Mouse (Mus musculus) MEL (cell line): ENCODE measurements around the gene Cramp1l. TPM values are rescaled to one million over a fixed set of nuclear protein-coding genes. Genes with fewer than 3 reads are reported as not detected.

Experiments used
- DNase-seq: peaks from one replicate; pipeline ENCODE4 v3.0.0; 2011; ENCODE audit warnings: low read depth, low spot score
- H3K27ac ChIP-seq: 2 replicates; pipeline ENCODE4 v1.5.1; 2012; ENCODE audit warnings: low read depth, mild to moderate bottlenecking, control low read depth, low read length, moderate library complexity; ENCODE audit not compliant: control insufficient read depth
- H3K27me3 ChIP-seq, 2 experiments: fragments of 150-350 bp in 1 of 2; sonication (generic) in 1 of 2; 2 replicates each; pipeline ENCODE4 v1.6.1; 2012; ENCODE audit warnings: low read length in 2 of 2, mild to moderate bottlenecking in 2 of 2, improper control_type of control experiment in 1 of 2, moderate library complexity in 1 of 2; ENCODE audit not compliant: insufficient read depth in 2 of 2, control insufficient read depth in 1 of 2
- H3K36me3 ChIP-seq, 2 experiments: 2 replicates each; pipeline ENCODE4 v1.6.1; 2012 to 2014; ENCODE audit warnings: low read length in 2 of 2, improper control_type of control experiment in 1 of 2, inconsistent platforms in 1 of 2, mild to moderate bottlenecking in 1 of 2; ENCODE audit not compliant: insufficient read depth in 2 of 2, control insufficient read depth in 1 of 2
- H3K4me1 ChIP-seq, 2 experiments: fragments of 150-350 bp in 1 of 2; sonication (generic) in 1 of 2; 2 replicates each; pipeline ENCODE4 v1.6.1; 2012; ENCODE audit warnings: low read length in 2 of 2, improper control_type of control experiment in 1 of 2, mild to moderate bottlenecking in 1 of 2; ENCODE audit not compliant: insufficient read depth in 2 of 2, control insufficient read depth in 1 of 2
- H3K4me3 ChIP-seq, 2 experiments: fragments of 150-350 bp in 1 of 2; sonication (generic) in 1 of 2; 2 replicates each; pipeline ENCODE4 v1.5.1; 2012; ENCODE audit warnings: low read depth in 2 of 2, low read length in 2 of 2, mild to moderate bottlenecking in 2 of 2, moderate library complexity in 2 of 2, control low read depth in 1 of 2, improper control_type of control experiment in 1 of 2; ENCODE audit not compliant: control insufficient read depth in 1 of 2, insufficient read depth in 1 of 2
- H3K79me2 ChIP-seq: 2 replicates; pipeline ENCODE4 v1.6.1; 2012; ENCODE audit warnings: mild to moderate bottlenecking, low read length, moderate library complexity; ENCODE audit not compliant: control insufficient read depth, poor library complexity, insufficient read depth
- H3K9ac ChIP-seq: 2 replicates; pipeline ENCODE4 v1.6.1; 2012; ENCODE audit warnings: low read depth, mild to moderate bottlenecking, control low read depth, low read length, moderate library complexity; ENCODE audit not compliant: control insufficient read depth, poor library complexity, severe bottlenecking
- H3K9me3 ChIP-seq: fragments of 150-350 bp; sonication (generic); replicated peaks from 2 replicates; pipeline ENCODE4 v1.6.1; 2012; ENCODE audit warnings: mild to moderate bottlenecking, low read length, improper control_type of control experiment, moderate library complexity; ENCODE audit not compliant: insufficient read depth
- BHLHE40 ChIP-seq: IDR thresholded peaks from 2 replicates; pipeline ENCODE4 v1.6.1; 2012; ENCODE audit warnings: low read depth, mild to moderate bottlenecking, inconsistent platforms, low read length, improper control_type of control experiment, borderline replicate concordance
- CHD2 ChIP-seq: IDR thresholded peaks from 2 replicates; pipeline ENCODE4 v1.6.1; 2011; ENCODE audit warnings: low read length, improper control_type of control experiment
- CTCF ChIP-seq, 3 experiments: IDR thresholded peaks in 2 of 3; conservative IDR thresholded peaks in 1 of 3; 2 replicates each; pipeline ENCODE4 v1.5.1; 2011 to 2012; ENCODE audit warnings: low read length in 3 of 3, low read depth in 2 of 3, mild to moderate bottlenecking in 2 of 3, improper control_type of control experiment in 1 of 3, inconsistent platforms in 1 of 3, mixed read lengths in 1 of 3, moderate library complexity in 1 of 3; ENCODE audit not compliant: control insufficient read depth in 1 of 3, insufficient read depth in 1 of 3, poor library complexity in 1 of 3, severe bottlenecking in 1 of 3
- E2F4 ChIP-seq: IDR thresholded peaks from 2 replicates; pipeline ENCODE4 v1.6.1; 2011; ENCODE audit warnings: low read depth, low read length, improper control_type of control experiment, borderline replicate concordance
- EP300 ChIP-seq, 2 experiments: IDR thresholded peaks; 2 replicates each; pipeline ENCODE4 v1.6.1; 2011; ENCODE audit warnings: improper control_type of control experiment in 2 of 2, low read length in 2 of 2, low read depth in 1 of 2, mild to moderate bottlenecking in 1 of 2
- ETS1 ChIP-seq: IDR thresholded peaks from 2 replicates; pipeline ENCODE4 v1.6.1; 2012; ENCODE audit warnings: low read depth, mild to moderate bottlenecking, inconsistent platforms, low read length, improper control_type of control experiment, moderate library complexity
- GABPA ChIP-seq: IDR thresholded peaks from 2 replicates; pipeline ENCODE4 v1.6.1; 2012; ENCODE audit warnings: low read depth, mild to moderate bottlenecking, inconsistent platforms, low read length, improper control_type of control experiment, moderate library complexity
- JUND ChIP-seq: IDR thresholded peaks from 2 replicates; pipeline ENCODE4 v1.6.1; 2011; ENCODE audit warnings: low read depth, mild to moderate bottlenecking, improper control_type of control experiment, low read length
- MAFK ChIP-seq: IDR thresholded peaks from 2 replicates; pipeline ENCODE4 v1.6.1; 2011; ENCODE audit warnings: low read depth, mild to moderate bottlenecking, low read length, improper control_type of control experiment, borderline replicate concordance
- MAX ChIP-seq: IDR thresholded peaks from 2 replicates; pipeline ENCODE4 v1.6.1; 2011; ENCODE audit warnings: low read length, improper control_type of control experiment
- MAZ ChIP-seq: IDR thresholded peaks from 2 replicates; pipeline ENCODE4 v1.6.1; 2012; ENCODE audit warnings: low read depth, mild to moderate bottlenecking, inconsistent platforms, low read length, improper control_type of control experiment
- MEF2A ChIP-seq: IDR thresholded peaks from 2 replicates; pipeline ENCODE4 v1.6.1; 2014; ENCODE audit warnings: low read depth, mild to moderate bottlenecking, inconsistent platforms, low read length, improper control_type of control experiment; ENCODE audit not compliant: poor library complexity, insufficient replicate concordance, severe bottlenecking; ENCODE audit errors: extremely low read depth
- MYB ChIP-seq: IDR thresholded peaks from 2 replicates; pipeline ENCODE4 v1.6.1; 2011; ENCODE audit warnings: mild to moderate bottlenecking, low read depth, low read length, improper control_type of control experiment
- MYC ChIP-seq: IDR thresholded peaks from 2 replicates; pipeline ENCODE4 v1.6.1; 2011; ENCODE audit warnings: low read depth, mild to moderate bottlenecking, low read length, improper control_type of control experiment, moderate library complexity
- NRF1 ChIP-seq: IDR thresholded peaks from 2 replicates; pipeline ENCODE4 v1.6.1; 2014; ENCODE audit warnings: low read depth, mild to moderate bottlenecking, inconsistent platforms, low read length, improper control_type of control experiment, moderate library complexity; ENCODE audit not compliant: poor library complexity, insufficient read depth, severe bottlenecking
- POLR2AphosphoS2 ChIP-seq: IDR thresholded peaks from 2 replicates; pipeline ENCODE4 v1.6.1; 2011; ENCODE audit warnings: low read length, improper control_type of control experiment
- RCOR1 ChIP-seq: IDR thresholded peaks from 2 replicates; pipeline ENCODE4 v1.6.1; 2012; ENCODE audit warnings: low read depth, mild to moderate bottlenecking, inconsistent platforms, low read length, improper control_type of control experiment
- SIN3A ChIP-seq: IDR thresholded peaks from 2 replicates; pipeline ENCODE4 v1.6.1; 2012; ENCODE audit warnings: low read length, improper control_type of control experiment, inconsistent platforms
- SMC3 ChIP-seq: IDR thresholded peaks from 2 replicates; pipeline ENCODE4 v1.6.1; 2011; ENCODE audit warnings: low read depth, low read length, improper control_type of control experiment
- USF1 ChIP-seq: IDR thresholded peaks from 2 replicates; pipeline ENCODE4 v1.6.1; 2014; ENCODE audit warnings: low read depth, mild to moderate bottlenecking, inconsistent platforms, low read length, improper control_type of control experiment, moderate library complexity
- USF2 ChIP-seq, 2 experiments: IDR thresholded peaks; 2 replicates each; pipeline ENCODE4 v1.6.1; 2011 to 2012; ENCODE audit warnings: improper control_type of control experiment in 2 of 2, low read length in 2 of 2, borderline replicate concordance in 1 of 2, inconsistent platforms in 1 of 2, low read depth in 1 of 2, mild to moderate bottlenecking in 1 of 2; ENCODE audit not compliant: insufficient read depth in 1 of 2
- ZC3H11A ChIP-seq: IDR thresholded peaks from 2 replicates; pipeline ENCODE4 v1.6.1; 2012; ENCODE audit warnings: low read depth, mild to moderate bottlenecking, inconsistent platforms, low read length, improper control_type of control experiment
- ZKSCAN1 ChIP-seq: IDR thresholded peaks from 2 replicates; pipeline ENCODE4 v1.6.1; 2012; ENCODE audit warnings: low read depth, mild to moderate bottlenecking, inconsistent platforms, low read length, improper control_type of control experiment, moderate library complexity
- ZNF384 ChIP-seq: IDR thresholded peaks from 2 replicates; pipeline ENCODE4 v1.6.1; 2012; ENCODE audit warnings: low read depth, mild to moderate bottlenecking, inconsistent platforms, low read length, improper control_type of control experiment
- polyA plus RNA-seq, 2 experiments: library from polyadenylated mRNA; stranded (reverse) in 1 of 2; unstranded in 1 of 2; fragments of >175 nt in 1 of 2; fragments of >200 nt in 1 of 2; gene quantifications; 2 replicates each; pipeline versions ENCODE4 v1.2.1 to v1.2.4; 2012; ENCODE audit warnings: low replicate concordance in 2 of 2, low read depth in 1 of 2; ENCODE audit not compliant: insufficient read length in 2 of 2, insufficient read depth in 1 of 2, missing spikeins in 1 of 2
- total RNA-seq: library from RNA; depleted of rRNA; stranded (reverse); fragments of 300-350 nt; gene quantifications from 2 replicates; pipeline ENCODE4 v1.2.3, GENCODE M21; 2012

Cramp1l gene
- total and polyA plus RNA-seq, 3 experiments, result 2.4 to 5.1 TPM; not detected in 1

DNA sequence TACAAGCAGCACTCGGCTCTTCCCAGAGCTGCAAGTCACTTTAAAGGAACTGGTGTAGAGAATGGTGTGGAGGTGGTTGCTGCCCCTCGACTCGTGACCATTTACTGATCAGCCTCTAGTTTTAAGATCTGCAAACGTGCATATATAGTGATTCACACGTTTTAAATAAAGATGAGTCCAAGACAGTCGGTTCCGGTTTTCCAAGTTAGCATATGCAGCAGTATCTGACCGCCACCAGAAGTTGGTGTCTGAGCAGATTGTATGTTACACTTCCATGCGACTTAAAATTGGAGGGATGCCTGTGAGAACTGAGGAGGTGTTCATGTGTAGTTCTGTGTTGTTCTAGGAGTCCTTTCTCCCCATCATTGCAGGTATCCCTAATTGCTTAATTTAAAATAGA lies 37.7 kb upstream of the Cramp1l start:
- Histone ChIP-seq H3K79me2 (no peaks in the 10 kb centered on the region), H3K4me3 (no peak overlapping the region), H3K27ac (no peak overlapping the region), H3K9ac (no peak overlapping the region), H3K9me3 (no peaks in the 10 kb centered on the region), H3K36me3 (no peaks in the 10 kb centered on the region), H3K27me3 (no peaks in the 10 kb centered on the region), H3K4me1 (no peaks in the 10 kb centered on the region)
- DNase-seq, result no peak
- TF ChIP-seq ZNF384 (no peak), MAX (no peak), ZC3H11A (no peak), MAZ (no peak), SIN3A (no peak), EP300 (IDR thresholded peaks at IDR 0.05; ENCODE audit: low read depth in 1 of 2, low read length in 2 of 2) (no peak), GABPA (no peak), ETS1 (no peak), SMC3 (no peak), MYC (no peak), USF1 (no peak), NRF1 (no peak), MAFK (no peak)

DNA sequence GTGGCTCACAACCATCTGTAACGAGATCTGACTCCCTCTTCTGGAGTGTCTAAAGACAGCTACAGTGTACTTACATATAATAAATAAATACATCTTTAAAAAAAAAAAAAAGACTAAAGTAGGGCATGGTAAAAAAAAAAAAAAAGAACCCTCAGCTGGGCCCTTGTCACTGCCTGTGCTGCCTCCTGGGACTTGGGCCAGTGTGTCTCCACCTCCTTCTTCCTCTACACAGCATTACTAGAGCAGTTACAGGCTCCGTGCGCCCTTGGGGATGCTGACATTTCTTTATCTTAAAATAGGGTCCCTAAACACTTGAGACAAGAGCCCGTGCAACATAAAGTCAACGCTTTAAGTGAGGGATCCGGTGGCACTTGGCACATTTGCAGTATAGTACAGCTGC lies 31.6 kb upstream of the Cramp1l start:
- no peaks in the 10 kb centered on the region for H3K27me3 ChIP-seq
- no peak overlapping the region for H3K9ac ChIP-seq
- DNase-seq, result no peak
- H3K36me3 ChIP-seq, result no peaks in the 10 kb centered on the region
- H3K79me2 ChIP-seq, result no peaks in the 10 kb centered on the region
- H3K4me3 ChIP-seq, result no peak overlapping the region
- no peak overlapping the region for H3K27ac ChIP-seq
- no peaks in the 10 kb centered on the region for H3K4me1 ChIP-seq
- no peaks in the 10 kb centered on the region for H3K9me3 ChIP-seq
- TF ChIP-seq RCOR1, result no peak
- TF ChIP-seq USF2 (IDR thresholded peaks at IDR 0.05; ENCODE audit: borderline replicate concordance in 1 of 2, insufficient read depth in 1 of 2, low read depth in 1 of 2, low read length in 2 of 2), result no peak
- TF ChIP-seq ZNF384, result no peak
- no peak for TF ChIP-seq MAX
- TF ChIP-seq JUND, result no peak
- TF ChIP-seq ZKSCAN1, result no peak
- TF ChIP-seq POLR2AphosphoS2, result no peak
- no peak for TF ChIP-seq CTCF (IDR thresholded peaks at IDR 0.05 in 2 of 3, conservative IDR thresholded peaks at IDR 0.05 in 1 of 3; ENCODE audit: control insufficient read depth in 1 of 3, insufficient read depth in 1 of 3, low read depth in 2 of 3, low read length in 3 of 3, poor library complexity in 1 of 3, severe bottlenecking in 1 of 3)
- TF ChIP-seq MEF2A, result no peak
- TF ChIP-seq MYB, result no peak
- TF ChIP-seq GABPA, result no peak
- TF ChIP-seq BHLHE40, result no peak
- TF ChIP-seq MAFK, result no peak
- no peak for TF ChIP-seq CHD2
- no peak for TF ChIP-seq USF1
- no peak for TF ChIP-seq E2F4
- no peak for TF ChIP-seq EP300 (IDR thresholded peaks at IDR 0.05; ENCODE audit: low read depth in 1 of 2, low read length in 2 of 2)
